Mouse (Mus musculus) brain, embryonic 18.5 days (tissue): ENCODE results near the gene AI837181.

Experiments
- DNase-seq: peaks from one replicate; pipeline ENCODE4 v3.0.0-alpha.2; 2012; ENCODE audit warnings: low read depth, low spot score

AI837181 gene

GRCm38 (mm10) chr19:5471846-5472245 lies 46.9 kb downstream of the AI837181 start:
- DNase-seq: no peak

GRCm38 (mm10) chr19:5472857-5473256 lies 47.9 kb downstream of the AI837181 start:
- DNase-seq: no peak

GRCm38 (mm10) chr19:5473720-5474119 lies 48.8 kb downstream of the AI837181 start, which contains the start of gene Efemp2:
TSS of gene Efemp2 (plus strand) at chr19:5473954.
- no peak for DNase-seq

GRCm38 (mm10) chr19:5474281-5475068 lies 49.5 kb downstream of the AI837181 start:
- DNase-seq: no peak

- DNase-seq: no peak
Observed at GRCm38 (mm10) chr19:5475069-5475714, 50.2 kb downstream of the AI837181 start.
